Mouse (Mus musculus): ENCODE data around the gene Cbx8.

Gene Cbx8

GRCm38 (mm10) chr11:118992781-118993180 is 48.0 kb downstream of the Cbx8 start:
- DNase-seq (ENCODE audit: extremely low spot score), result no peak

GRCm38 (mm10) chr11:118987999-118988398 is 52.8 kb downstream of the Cbx8 start, which contains the start of gene Enpp7:
Enpp7 (plus strand) TSS chr11:118988188.
- DNase-seq (ENCODE audit: extremely low spot score), result no peak

Data from embryo, embryonic 9.5 days (tissue).